Mouse (Mus musculus) MEL (cell line): ENCODE measurements around the gene Nhlrc3.

Experiments
- CTCF ChIP-seq, 3 experiments: IDR thresholded peaks in 2 of 3; conservative IDR thresholded peaks in 1 of 3; 2 replicates each; pipeline ENCODE4 v1.5.1; 2011 to 2012; ENCODE audit warnings: low read length in 3 of 3, low read depth in 2 of 3, mild to moderate bottlenecking in 2 of 3, improper control_type of control experiment in 1 of 3, inconsistent platforms in 1 of 3, mixed read lengths in 1 of 3, moderate library complexity in 1 of 3; ENCODE audit not compliant: control insufficient read depth in 1 of 3, insufficient read depth in 1 of 3, poor library complexity in 1 of 3, severe bottlenecking in 1 of 3
- EP300 ChIP-seq, 2 experiments: IDR thresholded peaks; 2 replicates each; pipeline ENCODE4 v1.6.1; 2011; ENCODE audit warnings: improper control_type of control experiment in 2 of 2, low read length in 2 of 2, low read depth in 1 of 2, mild to moderate bottlenecking in 1 of 2
- ETS1 ChIP-seq: IDR thresholded peaks from 2 replicates; pipeline ENCODE4 v1.6.1; 2012; ENCODE audit warnings: low read depth, mild to moderate bottlenecking, inconsistent platforms, low read length, improper control_type of control experiment, moderate library complexity
- KAT2A ChIP-seq: conservative IDR thresholded peaks from 2 replicates; pipeline ENCODE4 v1.6.1; 2012; ENCODE audit warnings: low read depth, low read length, improper control_type of control experiment, inconsistent platforms
- MAFK ChIP-seq: IDR thresholded peaks from 2 replicates; pipeline ENCODE4 v1.6.1; 2011; ENCODE audit warnings: low read depth, mild to moderate bottlenecking, low read length, improper control_type of control experiment, borderline replicate concordance
- POLR2A ChIP-seq, 2 experiments: IDR thresholded peaks; 2 replicates each; pipeline ENCODE4 v1.6.1; 2011 to 2012; ENCODE audit warnings: low read length in 2 of 2, mild to moderate bottlenecking in 2 of 2, control low read depth in 1 of 2, improper control_type of control experiment in 1 of 2, low read depth in 1 of 2, moderate library complexity in 1 of 2; ENCODE audit not compliant: control insufficient read depth in 1 of 2, insufficient read depth in 1 of 2, poor library complexity in 1 of 2
- POLR2AphosphoS5 ChIP-seq: IDR thresholded peaks from 2 replicates; pipeline ENCODE4 v1.6.1; 2012; ENCODE audit warnings: low read depth, borderline replicate concordance, mild to moderate bottlenecking, inconsistent platforms, low read length, moderate library complexity, mixed read lengths
- TAL1 ChIP-seq: IDR thresholded peaks from 2 replicates; pipeline ENCODE4 v1.6.1; 2012; ENCODE audit warnings: mild to moderate bottlenecking, inconsistent platforms, low read length, moderate library complexity, mixed read lengths
- USF1 ChIP-seq: IDR thresholded peaks from 2 replicates; pipeline ENCODE4 v1.6.1; 2014; ENCODE audit warnings: low read depth, mild to moderate bottlenecking, inconsistent platforms, low read length, improper control_type of control experiment, moderate library complexity

GRCm38 (mm10) chr3:53486996-53487576, 24.0 kb upstream of the Nhlrc3 start:
- no peak for TF ChIP-seq POLR2A (IDR thresholded peaks at IDR 0.05; ENCODE audit: control insufficient read depth in 1 of 2, insufficient read depth in 1 of 2, low read depth in 1 of 2, low read length in 2 of 2, poor library complexity in 1 of 2)
- 0 out of 4 replicates have a peak, but pooled peaks of 1 of the 2 experiments have one; percentile 29 for TF ChIP-seq EP300 (IDR thresholded peaks at IDR 0.05; ENCODE audit: low read depth in 1 of 2, low read length in 2 of 2)
- no peak for TF ChIP-seq USF1
- TF ChIP-seq ETS1 = no peak
- no peak for TF ChIP-seq TAL1
- TF ChIP-seq POLR2AphosphoS5 = no peak
- TF ChIP-seq CTCF (IDR thresholded peaks at IDR 0.05 in 2 of 3, conservative IDR thresholded peaks at IDR 0.05 in 1 of 3; ENCODE audit: control insufficient read depth in 1 of 3, insufficient read depth in 1 of 3, low read depth in 2 of 3, low read length in 3 of 3, poor library complexity in 1 of 3, severe bottlenecking in 1 of 3) = no peak
- no peak for TF ChIP-seq KAT2A
- TF ChIP-seq MAFK = no peak
